Mouse (Mus musculus): ENCODE measurements at regions not wholly inside any gene's neighbourhood (a gene's known extent, or its start where the extent isn't known, plus 50 kb on each side); places are given as distances from the start of the nearest gene placed in this dataset.

DNA sequence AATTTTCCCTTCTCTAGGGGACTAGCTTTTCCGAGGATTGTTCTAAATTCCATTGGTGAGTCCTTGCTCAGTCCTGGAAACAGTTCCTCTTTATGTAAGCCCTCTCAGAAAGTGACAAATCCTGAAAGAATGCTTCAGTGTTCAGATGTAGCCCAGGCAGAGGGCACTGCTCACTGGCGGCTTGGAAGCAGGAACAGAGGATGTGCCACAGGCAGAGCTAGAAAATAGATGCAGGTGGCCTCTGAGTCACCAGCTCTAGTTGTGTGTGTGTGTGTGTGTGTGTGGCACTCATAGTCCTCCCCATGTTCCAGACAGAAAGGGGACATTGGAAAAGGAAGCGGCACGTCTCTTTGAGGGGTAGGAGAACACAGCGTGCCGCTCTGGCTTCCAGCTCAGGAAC, 52.5 kb upstream of the Ampd3 start:
- no peak for DNase-seq (ENCODE audit: low spot score)

DNA sequence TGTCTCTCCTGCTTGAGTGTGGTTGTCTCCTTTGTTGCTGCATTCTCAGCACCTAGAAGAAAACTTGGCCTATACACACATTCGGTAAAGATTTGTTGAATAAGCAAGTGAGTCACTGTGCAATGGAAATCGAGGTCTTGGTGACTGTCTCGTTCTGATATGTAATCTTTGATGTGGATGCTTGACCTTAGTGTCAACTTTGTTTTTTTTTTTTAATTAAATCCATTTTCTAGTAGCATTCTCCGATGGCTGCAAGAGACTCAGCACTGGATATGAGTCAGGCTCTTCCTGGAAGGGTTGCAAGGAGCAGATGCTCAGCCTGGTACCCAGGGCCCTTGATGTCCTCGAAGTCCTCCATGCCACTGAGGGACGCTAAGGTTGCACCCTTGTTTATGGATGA, 50.9 kb upstream of the Ampd3 start:
- DNase-seq (ENCODE audit: low spot score): no peak

Data from retina, embryonic 14.5 days (tissue).